Mouse (Mus musculus) C2C12 (cell line): Measurements from ENCODE around the gene Lypd6b. TPM values are rescaled to one million over a fixed set of nuclear protein-coding genes. Genes with fewer than 3 reads are reported as not detected.

Experiments
- H3K27me3 ChIP-seq: one replicate; pipeline ENCODE4 v1.6.1; 2011; ENCODE audit not compliant: control insufficient read depth, insufficient read depth, insufficient read length
- H3K36me3 ChIP-seq: one replicate; pipeline ENCODE4 v1.6.1; 2011; ENCODE audit not compliant: control insufficient read depth, insufficient read depth
- H3K4me3 ChIP-seq: one replicate; pipeline ENCODE4 v1.5.1; 2011; ENCODE audit warnings: mild to moderate bottlenecking, control low read depth; ENCODE audit not compliant: poor library complexity, insufficient read depth, severe bottlenecking
- H3K79me2 ChIP-seq: one replicate; pipeline ENCODE4 v1.6.1; 2011; ENCODE audit not compliant: control insufficient read depth, insufficient read depth
- H3K79me3 ChIP-seq: one replicate; pipeline ENCODE4 v1.6.1; 2011; ENCODE audit warnings: low read depth, control low read depth
- H3ac ChIP-seq: one replicate; pipeline ENCODE3; 2011; ENCODE audit warnings: low read depth; ENCODE audit not compliant: control insufficient read depth, insufficient read length
- CEBPB ChIP-seq: IDR thresholded peaks from one replicate; pipeline ENCODE4 v1.6.1; 2011; ENCODE audit warnings: low read depth, mild to moderate bottlenecking, control low read depth, moderate library complexity
- CTCF ChIP-seq: IDR thresholded peaks from one replicate; pipeline ENCODE4 v1.5.1; 2011; ENCODE audit not compliant: control insufficient read depth, insufficient read depth, insufficient read length
- FOSL1 ChIP-seq: IDR thresholded peaks from one replicate; pipeline ENCODE4 v1.8.0; 2011; ENCODE audit warnings: mild to moderate bottlenecking, low read length; ENCODE audit not compliant: poor library complexity, insufficient read depth, severe bottlenecking
- MAX ChIP-seq: IDR thresholded peaks from one replicate; pipeline ENCODE4 v1.6.1; 2011; ENCODE audit warnings: mild to moderate bottlenecking, control low read depth
- MYOD1 ChIP-seq: IDR thresholded peaks from one replicate; pipeline ENCODE4 v1.6.1; 2011; ENCODE audit warnings: low read depth; ENCODE audit not compliant: control insufficient read depth, insufficient read length
- MYOG ChIP-seq: IDR thresholded peaks from one replicate; pipeline ENCODE4 v1.6.1; 2011; ENCODE audit not compliant: control insufficient read depth, insufficient read length; ENCODE audit errors: extremely low read depth
- USF1 ChIP-seq: IDR thresholded peaks from one replicate; pipeline ENCODE4 v1.6.1; 2011; ENCODE audit warnings: low read depth, mild to moderate bottlenecking, control low read depth, moderate library complexity
- polyA plus RNA-seq: library from polyadenylated mRNA; unstranded; fragments of >200 nt; fragmentation: generic; extraction: Trizol; gene quantifications from one replicate; pipeline ENCODE4 v1.2.1, GENCODE M21; 2012; ENCODE audit warnings: missing spikeins

The Lypd6b gene
- polyA plus RNA-seq, 1 experiment: 0.02 TPM

GRCm38 (mm10) chr2:49773194-49773931, 14.1 kb upstream of the Lypd6b start:
- no peak for TF ChIP-seq MYOG
- H3K27me3 ChIP-seq: no peaks in the 10 kb centered on the region
- peaks cover 4% of the 10 kb centered on the region for H3K36me3 ChIP-seq
- no peak overlapping the region for H3K4me3 ChIP-seq
- no peaks in the 10 kb centered on the region for H3K79me3 ChIP-seq
- H3K79me2 ChIP-seq: no peaks in the 10 kb centered on the region
- H3ac ChIP-seq: no peak overlapping the region

GRCm38 (mm10) chr2:49774180-49774579, 13.3 kb upstream of the Lypd6b start:
- TF ChIP-seq MYOG (no peak), MAX (no peak), CTCF (no peak), FOSL1 (no peak), CEBPB (no peak), USF1 (no peak), MYOD1 (no peak)
- Histone ChIP-seq H3K79me2 (no peaks in the 10 kb centered on the region), H3ac (no peak overlapping the region), H3K27me3 (no peaks in the 10 kb centered on the region), H3K79me3 (no peaks in the 10 kb centered on the region), H3K4me3 (no peak overlapping the region), H3K36me3 (peaks cover 4% of the 10 kb centered on the region)

- H3K27me3 ChIP-seq: no peaks in the 10 kb centered on the region
- no peaks in the 10 kb centered on the region for H3K36me3 ChIP-seq
- no peak overlapping the region for H3K4me3 ChIP-seq
- H3K79me3 ChIP-seq: no peaks in the 10 kb centered on the region
- TF ChIP-seq CEBPB: no peak
- no peak for TF ChIP-seq MYOD1
- H3K79me2 ChIP-seq: no peaks in the 10 kb centered on the region
- no peak overlapping the region for H3ac ChIP-seq
Measured at GRCm38 (mm10) chr2:49775187-49775586, 12.3 kb upstream of the Lypd6b start.

- Histone ChIP-seq H3K4me3 (no peak overlapping the region), H3ac (no peak overlapping the region), H3K79me2 (no peaks in the 10 kb centered on the region), H3K36me3 (no peaks in the 10 kb centered on the region), H3K79me3 (no peaks in the 10 kb centered on the region), H3K27me3 (no peaks in the 10 kb centered on the region)
- TF ChIP-seq USF1 (no peak), MAX (no peak), MYOD1 (no peak), CTCF (no peak), MYOG (no peak), FOSL1 (no peak), CEBPB (no peak)
Measured at GRCm38 (mm10) chr2:49775735-49776134, 11.8 kb upstream of the Lypd6b start.

- no peak overlapping the region for H3ac ChIP-seq
- H3K79me2 ChIP-seq: no peaks in the 10 kb centered on the region
- H3K27me3 ChIP-seq: no peaks in the 10 kb centered on the region
- H3K36me3 ChIP-seq: no peaks in the 10 kb centered on the region
- TF ChIP-seq MAX: no peak
- no peak for TF ChIP-seq FOSL1
- TF ChIP-seq CEBPB: no peak
- TF ChIP-seq USF1: no peak
- TF ChIP-seq MYOG: no peak
- no peak for TF ChIP-seq CTCF
- TF ChIP-seq MYOD1: no peak
- H3K4me3 ChIP-seq: no peak overlapping the region
- no peaks in the 10 kb centered on the region for H3K79me3 ChIP-seq
Measured at GRCm38 (mm10) chr2:49776407-49776806, 11.1 kb upstream of the Lypd6b start.

GRCm38 (mm10) chr2:49788051-49788418, 547 bp downstream of the Lypd6b start:
- TF ChIP-seq MAX (no peak), MYOG (no peak), FOSL1 (no peak), MYOD1 (no peak), CEBPB (no peak), CTCF (no peak), USF1 (no peak)
- H3K79me2 ChIP-seq: no peaks in the 10 kb centered on the region
- no peak overlapping the region for H3K4me3 ChIP-seq
- no peak overlapping the region for H3ac ChIP-seq
- H3K27me3 ChIP-seq: no peaks in the 10 kb centered on the region
- H3K79me3 ChIP-seq: no peaks in the 10 kb centered on the region
- H3K36me3 ChIP-seq: no peaks in the 10 kb centered on the region
